In genomic region chr2:120571081-120571480, GRCm38 (mm10) we compare ENCODE assay signal across 24 mouse cellular contexts. TPM values are rescaled to one million over a fixed set of nuclear protein-coding genes. Genes with fewer than 3 reads are reported as not detected.
A peak's percentile ranks its signal among the peaks of the same experiment; 100 is the strongest.
DNase-seq lines count a peak whose midpoint lies in the region; ATAC-seq lines count a peak whose summit lies in the region.
"Had no signal": no experiment of that assay in that cellular context is flagged by ENCODE, and none has a peak within 500 bp of the region (broad histone marks: within the 10 kb centered on the region; RNA-seq: fewer than 3 reads in every experiment).

No protein-coding gene starts in this region.

- no peak overlapping the region for H3K9ac ChIP-seq in kidney, embryonic 15.5 days
- H3K9ac ChIP-seq: embryonic facial prominence, embryonic 15.5 days; heart, embryonic 12.5 days; hindbrain, embryonic 14.5 days had no signal

- no peaks in the 10 kb centered on the region for H3K9me3 ChIP-seq in kidney, embryonic 15.5 days (replicated peaks)
- no peaks in the 10 kb centered on the region for H3K9me3 ChIP-seq in megakaryocyte, embryonic 14.5 days
- H3K9me3 ChIP-seq: embryonic facial prominence, embryonic 15.5 days; forebrain, embryonic 10.5 days; heart, embryonic 12.5 days; hindbrain, embryonic 10.5 days had no signal

- peaks cover 9% of the 10 kb centered on the region for H3K36me3 ChIP-seq in kidney, embryonic 15.5 days
- H3K36me3 ChIP-seq in megakaryocyte, embryonic 14.5 days (replicated peaks; ENCODE audit: low read length), result peaks cover 38% of the 10 kb centered on the region

- H3K27me3 ChIP-seq in kidney, embryonic 15.5 days, result no peaks in the 10 kb centered on the region
- no peaks in the 10 kb centered on the region for H3K27me3 ChIP-seq in megakaryocyte, embryonic 14.5 days (replicated peaks)
- H3K27me3 ChIP-seq: embryonic facial prominence, embryonic 15.5 days; heart, embryonic 12.5 days; Patski had no signal

- no peak for ATAC-seq in kidney, embryonic 15.5 days (replicated peaks; ENCODE audit: low FRiP score)
- no peak for ATAC-seq in megakaryocyte, adult 5-6 weeks (ENCODE audit: poor library complexity, severe bottlenecking)
- ATAC-seq: forebrain, embryonic 14.5 days; Patski had no signal

- no peak overlapping the region for H3K4me2 ChIP-seq in kidney, embryonic 15.5 days
- H3K4me2 ChIP-seq: embryonic facial prominence, embryonic 15.5 days; heart, embryonic 12.5 days; hindbrain, embryonic 14.5 days had no signal

- peak; percentile 72 for DNase-seq in kidney, adult 11 months
- peak; percentile 48 for DNase-seq in kidney, postnatal 14 days
- no peak for DNase-seq in spleen, postnatal 4 days (ENCODE audit: low spot score in 2 of 2)
- DNase-seq in spleen, adult 18-20 months, result no peak
- DNase-seq in Muller cell, postnatal 12 days (ENCODE audit: inconsistent ontology term), result no peak
- DNase-seq: adrenal gland, adult 2 months; adrenal gland, postnatal 25 days; cerebellum, adult 11 months; cerebellum, adult 8-10 months; cerebellum, postnatal 14 days; embryo, embryonic 11 days; gastrocnemius, postnatal 10 days; heart, adult 2 months had no signal

- no peak overlapping the region for H3K27ac ChIP-seq in kidney, embryonic 15.5 days
- H3K27ac ChIP-seq: embryonic facial prominence, embryonic 15.5 days; forebrain, embryonic 10.5 days; heart, adult 2 months; hindbrain, embryonic 10.5 days; hindbrain, embryonic 14.5 days had no signal

- H3K4me3 ChIP-seq in kidney, embryonic 15.5 days (replicated peaks), result no peak overlapping the region
- peak overlapping the region; percentile 50 for H3K4me3 ChIP-seq in megakaryocyte, embryonic 14.5 days (replicated peaks)
- H3K4me3 ChIP-seq: embryonic facial prominence, embryonic 15.5 days; erythroblast, embryonic 14.5 days; forebrain, embryonic 10.5 days; heart, adult 2 months; heart, embryonic 12.5 days; hindbrain, embryonic 10.5 days had no signal

- peaks cover 15% of the 10 kb centered on the region; the same call in 1 of the 2 replicates for H3K4me1 ChIP-seq in kidney, embryonic 15.5 days
- peaks cover 66% of the 10 kb centered on the region for H3K4me1 ChIP-seq in megakaryocyte, embryonic 14.5 days

- 93% methylated on average over 3 of the region's 3 CpGs for WGBS in kidney, embryonic 15.5 days

RNA-seq across cellular contexts. Expression of gene Snap23, which starts 3.6 kb away (rescaled TPM):
- 56.3 and 56.9 TPM in 2 replicates for polyA plus RNA-seq in kidney, embryonic 15.5 days (2015; fragmentation: Nextera tagmentation; extraction: Ambion mirVana)
- polyA plus RNA-seq in megakaryocyte, embryonic 14.5 days (2012; ENCODE audit: insufficient read depth, low replicate concordance), result 4.7 and 18.1 TPM in 2 replicates
- total RNA-seq in megakaryocyte, adult 5-6 weeks (2015), result 91.5 and 104 TPM in 2 replicates
- total RNA-seq in megakaryocyte, adult 5-6 weeks (2017), result 110 and 138 TPM in 2 replicates

RNA-seq across cellular contexts. Expression of gene Zfp106, which starts 7.4 kb away (rescaled TPM):
- 45.3 and 53.7 TPM in 2 replicates for polyA plus RNA-seq in kidney, embryonic 15.5 days (2015; fragmentation: Nextera tagmentation; extraction: Ambion mirVana)
- 1.5 and 7.7 TPM in 2 replicates for polyA plus RNA-seq in megakaryocyte, embryonic 14.5 days (2012; ENCODE audit: insufficient read depth, low replicate concordance)
- 73.6 and 82.4 TPM in 2 replicates for total RNA-seq in megakaryocyte, adult 5-6 weeks (2015)
- 57.3 and 84.2 TPM in 2 replicates for total RNA-seq in megakaryocyte, adult 5-6 weeks (2017)

RNA-seq across cellular contexts. Expression of gene Haus2, which starts 38.1 kb away (rescaled TPM):
- 24.4 and 25.9 TPM in 2 replicates for polyA plus RNA-seq in kidney, embryonic 15.5 days (2015; fragmentation: Nextera tagmentation; extraction: Ambion mirVana)
- polyA plus RNA-seq in megakaryocyte, embryonic 14.5 days (2012; ENCODE audit: insufficient read depth, low replicate concordance), result 0.89 and 1.6 TPM in 2 replicates
- 15.6 and 20.1 TPM in 2 replicates for total RNA-seq in megakaryocyte, adult 5-6 weeks (2015)
- 7.8 and 12.1 TPM in 2 replicates for total RNA-seq in megakaryocyte, adult 5-6 weeks (2017)

RNA-seq across cellular contexts. Expression of gene Lrrc57, which starts 38.2 kb away (rescaled TPM):
- polyA plus RNA-seq in kidney, embryonic 15.5 days (2015; fragmentation: Nextera tagmentation; extraction: Ambion mirVana), result 22.3 and 22.5 TPM in 2 replicates
- 2.1 TPM in 1 of 2 replicates, not detected in the other for polyA plus RNA-seq in megakaryocyte, embryonic 14.5 days (2012; ENCODE audit: insufficient read depth, low replicate concordance)
- total RNA-seq in megakaryocyte, adult 5-6 weeks (2015), result 21.2 and 24.6 TPM in 2 replicates
- 19.6 and 21.3 TPM in 2 replicates for total RNA-seq in megakaryocyte, adult 5-6 weeks (2017)

RNA-seq across cellular contexts. Expression of gene Stard9, which starts 57.8 kb away (rescaled TPM):
- polyA plus RNA-seq in kidney, embryonic 15.5 days (2015; fragmentation: Nextera tagmentation; extraction: Ambion mirVana), result 4.1 and 5.2 TPM in 2 replicates
- polyA plus RNA-seq in megakaryocyte, embryonic 14.5 days (2012; ENCODE audit: insufficient read depth, low replicate concordance), result 0.30 TPM in 1 of 2 replicates, not detected in the other
- total RNA-seq in megakaryocyte, adult 5-6 weeks (2015), result 23.6 and 26.2 TPM in 2 replicates
- total RNA-seq in megakaryocyte, adult 5-6 weeks (2017), result 16.4 and 20.9 TPM in 2 replicates

Comparison
In these comparisons a context has a peak if more than half of its experiments do, and no peak if none do; other contexts are left out.
1. DNase-seq: peak in kidney, adult 11 months (single experiment) and kidney, postnatal 14 days (single experiment); none in spleen, postnatal 4 days (0 of 2), spleen, adult 18-20 months (0 of 2) and Muller cell, postnatal 12 days (single experiment).